Mouse (Mus musculus): ENCODE measurements around the gene Ppm1n. TPM values are rescaled to one million over a fixed set of nuclear protein-coding genes. Genes with fewer than 3 reads are reported as not detected.
"Not testable (repeated sequence)": the region's sequence is repeated elsewhere in the genome, so short reads cannot be mapped to it uniquely, and the experiment has no call there.

Ppm1n gene
- polyA plus RNA-seq, 1 experiment from 2014 or later, result 0.14 TPM

GRCm38 (mm10) chr7:19297034-19297433 lies 17.2 kb upstream of the Ppm1n start:
- Histone ChIP-seq H3K27ac (no peak overlapping the region), H3K27me3 (replicated peaks) (peaks cover 5% of the 10 kb centered on the region; the same call in 1 of the 2 replicates), H3K4me1 (replicated peaks) (0 out of 2 replicates have a peak, but pooled peaks cover 10% of the 10 kb centered on the region), H3K9ac (no peak overlapping the region), H3K36me3 (no peaks in the 10 kb centered on the region), H3K4me2 (replicated peaks) (no peak overlapping the region), H3K4me3 (replicated peaks) (no peak overlapping the region), H3K9me3 (no peaks in the 10 kb centered on the region)
- 86% methylated on average over 6 of the region's 6 CpGs for WGBS
- no peak for ATAC-seq

- Histone ChIP-seq H3K9me3 (no peaks in the 10 kb centered on the region), H3K4me2 (replicated peaks) (peak overlapping the region; percentile 83), H3K9ac (peak overlapping the region; percentile 45), H3K4me1 (replicated peaks) (peaks cover 12% of the 10 kb centered on the region), H3K36me3 (no peaks in the 10 kb centered on the region), H3K27me3 (replicated peaks) (no peaks in the 10 kb centered on the region), H3K27ac (no peak overlapping the region), H3K4me3 (replicated peaks) (peak overlapping the region; percentile 37)
- 13% methylated on average over 21 of the region's 22 CpGs for WGBS
- ATAC-seq, result peak; percentile 71
These were observed 15.8 kb upstream of the Ppm1n start for GRCm38 (mm10) chr7:19295503-19296185.

- H3K4me1 ChIP-seq (replicated peaks), result peaks cover 9% of the 10 kb centered on the region
- H3K27ac ChIP-seq, result 0 out of 2 replicates have a peak overlapping the region, but pooled peaks have one; percentile 48
- peak; percentile 57 for ATAC-seq
- H3K27me3 ChIP-seq (replicated peaks), result no peaks in the 10 kb centered on the region
- peak overlapping the region; percentile 47 for H3K9ac ChIP-seq
- H3K9me3 ChIP-seq, result no peaks in the 10 kb centered on the region
- H3K36me3 ChIP-seq, result no peaks in the 10 kb centered on the region
- 2% methylated on average over 20 of the region's 20 CpGs for WGBS
- peak overlapping the region; percentile 41 for H3K4me3 ChIP-seq (replicated peaks)
- H3K4me2 ChIP-seq (replicated peaks), result peak overlapping the region; percentile 68
These were observed 11.2 kb upstream of the Ppm1n start for GRCm38 (mm10) chr7:19290969-19291596.

GRCm38 (mm10) chr7:19284763-19285162 lies 4.9 kb upstream of the Ppm1n start:
- H3K4me3 ChIP-seq (replicated peaks), result no peak overlapping the region
- H3K27me3 ChIP-seq (replicated peaks), result peaks cover 22% of the 10 kb centered on the region
- no peak overlapping the region for H3K9ac ChIP-seq
- peaks cover 6% of the 10 kb centered on the region for H3K4me1 ChIP-seq (replicated peaks)
- no peaks in the 10 kb centered on the region for H3K36me3 ChIP-seq
- ATAC-seq, result no peak
- no peak overlapping the region for H3K27ac ChIP-seq
- 26% methylated on average over 4 of the region's 4 CpGs for WGBS
- no peaks in the 10 kb centered on the region for H3K9me3 ChIP-seq
- no peak overlapping the region for H3K4me2 ChIP-seq (replicated peaks)

- ATAC-seq, result no peak
- Histone ChIP-seq H3K9me3 (no peaks in the 10 kb centered on the region), H3K4me2 (replicated peaks) (peak overlapping the region; percentile 100), H3K36me3 (no peaks in the 10 kb centered on the region), H3K27ac (no peak overlapping the region), H3K4me1 (replicated peaks) (peaks cover 12% of the 10 kb centered on the region), H3K4me3 (replicated peaks) (peak overlapping the region; percentile 56), H3K9ac (no peak overlapping the region), H3K27me3 (replicated peaks) (peaks cover 36% of the 10 kb centered on the region)
- 39% methylated on average over 14 of the region's 14 CpGs for WGBS
These were observed 3.5 kb upstream of the Ppm1n start for GRCm38 (mm10) chr7:19283406-19283804.

- 1% methylated on average over 35 of the region's 35 CpGs for WGBS
- Histone ChIP-seq H3K9ac (peak overlapping the region; percentile 43), H3K9me3 (no peaks in the 10 kb centered on the region), H3K4me1 (replicated peaks) (peaks cover 12% of the 10 kb centered on the region), H3K27me3 (replicated peaks) (peaks cover 41% of the 10 kb centered on the region), H3K36me3 (no peaks in the 10 kb centered on the region), H3K4me3 (replicated peaks) (peak overlapping the region; percentile 56), H3K27ac (no peak overlapping the region), H3K4me2 (replicated peaks) (peak overlapping the region; percentile 100)
- peak; percentile 77 for ATAC-seq
These were observed 3.0 kb upstream of the Ppm1n start for GRCm38 (mm10) chr7:19282791-19283405.

GRCm38 (mm10) chr7:19282385-19282784 lies 2.5 kb upstream of the Ppm1n start, which contains the start of gene Rtn2:
Rtn2 (plus strand) TSS chr7:19282624.
- WGBS, result under 1% methylated on average over 37 of the region's 37 CpGs
- Histone ChIP-seq H3K27ac (no peak within 1 kb of the TSS), H3K4me2 (replicated peaks) (peak within 1 kb of the TSS; percentile 100), H3K9ac (peak within 1 kb of the TSS; percentile 43), H3K4me1 (replicated peaks) (peaks cover 12% of the 10 kb centered on the region), H3K27me3 (replicated peaks) (peaks cover 46% of the 10 kb centered on the region), H3K36me3 (no peaks in the 10 kb centered on the region), H3K9me3 (no peaks in the 10 kb centered on the region), H3K4me3 (replicated peaks) (peak within 1 kb of the TSS; percentile 56)
- peak; percentile 89 for ATAC-seq

- H3K9me3 ChIP-seq; H3K9ac ChIP-seq; H3K36me3 ChIP-seq; H3K27ac ChIP-seq; H3K4me3 ChIP-seq (replicated peaks): not testable (repeated sequence)
- peak overlapping the region; percentile 100 for H3K4me2 ChIP-seq (replicated peaks)
- peaks cover 46% of the 10 kb centered on the region for H3K27me3 ChIP-seq (replicated peaks)
- peaks cover 12% of the 10 kb centered on the region for H3K4me1 ChIP-seq (replicated peaks)
- peak; percentile 5; the same call in 1 of the 2 replicates for ATAC-seq
- 32% methylated on average over 6 of the region's 6 CpGs for whole genome bisulfite sequencing
These were observed 1.9 kb upstream of the Ppm1n start for GRCm38 (mm10) chr7:19281680-19282304.

- Histone ChIP-seq H3K4me1 (replicated peaks) (peaks cover 12% of the 10 kb centered on the region), H3K27me3 (replicated peaks) (peaks cover 46% of the 10 kb centered on the region), H3K9me3 (no peaks in the 10 kb centered on the region), H3K4me2 (replicated peaks) (peak overlapping the region; percentile 61), H3K4me3 (replicated peaks) (peak overlapping the region; percentile 28), H3K36me3 (no peaks in the 10 kb centered on the region), H3K9ac (no peak overlapping the region), H3K27ac (no peak overlapping the region)
- no peak for ATAC-seq
- 2% methylated on average over 34 of the region's 34 CpGs for WGBS
These were observed 812 bp downstream of the Ppm1n start for GRCm38 (mm10) chr7:19279052-19279451.

GRCm38 (mm10) chr7:19276253-19276652 lies 3.6 kb downstream of the Ppm1n start:
- Histone ChIP-seq H3K4me1 (replicated peaks) (peaks cover 6% of the 10 kb centered on the region; the same call in 1 of the 2 replicates), H3K4me3 (replicated peaks) (no peak overlapping the region), H3K9ac (no peak overlapping the region), H3K27me3 (replicated peaks) (peaks cover 36% of the 10 kb centered on the region), H3K36me3 (no peaks in the 10 kb centered on the region), H3K9me3 (no peaks in the 10 kb centered on the region), H3K4me2 (replicated peaks) (no peak overlapping the region), H3K27ac (no peak overlapping the region)
- no peak for ATAC-seq
- 53% methylated on average over 4 of the region's 4 CpGs for WGBS

- peak overlapping the region; percentile 99 for H3K4me3 ChIP-seq (replicated peaks)
- H3K27me3 ChIP-seq (replicated peaks), result no peaks in the 10 kb centered on the region
- peak overlapping the region; percentile 98 for H3K27ac ChIP-seq
- WGBS, result under 1% methylated on average over 36 of the region's 36 CpGs
- peaks cover 21% of the 10 kb centered on the region for H3K4me1 ChIP-seq (replicated peaks)
- H3K36me3 ChIP-seq, result no peaks in the 10 kb centered on the region
- H3K9ac ChIP-seq, result peak overlapping the region; percentile 96
- peak overlapping the region; percentile 93 for H3K4me2 ChIP-seq (replicated peaks)
- no peaks in the 10 kb centered on the region for H3K9me3 ChIP-seq
- peak; percentile 81 for ATAC-seq
These were observed 7.6 kb downstream of the Ppm1n start for GRCm38 (mm10) chr7:19272173-19272764.
